Mouse (Mus musculus): ENCODE results near the gene Sept9. TPM values are rescaled to one million over a fixed set of nuclear protein-coding genes. Genes with fewer than 3 reads are reported as not detected.

The Sept9 gene
- polyA plus RNA-seq, 1 experiment = 45.3 TPM

GRCm38 (mm10) chr11:117248734-117249248 lies 49.3 kb downstream of the Sept9 start:
- no peak for DNase-seq (ENCODE audit: low read depth in 1 of 2, low spot score in 2 of 2)
- H3K27me3 ChIP-seq (ENCODE audit: control insufficient read depth, insufficient read depth, low read length) = no peaks in the 10 kb centered on the region
- H3K4me3 ChIP-seq (ENCODE audit: extremely low read depth, insufficient read depth, insufficient read length) = no peak overlapping the region
- H3K4me1 ChIP-seq (ENCODE audit: control insufficient read depth, insufficient read depth, insufficient read length) = peaks cover 5% of the 10 kb centered on the region; the same call in 1 of the 2 replicates
- H3K36me3 ChIP-seq (ENCODE audit: control insufficient read depth, insufficient read depth, low read length) = no peaks in the 10 kb centered on the region
- 71% methylated on average over 11 of the region's 11 CpGs for WGBS
- no peak overlapping the region for H3K27ac ChIP-seq (ENCODE audit: insufficient read depth, low read length)
- no peak for TF ChIP-seq POLR2A (IDR thresholded peaks at IDR 0.05; ENCODE audit: low read depth, low read length)
- no peak for TF ChIP-seq CTCF (IDR thresholded peaks at IDR 0.05; ENCODE audit: extremely low read depth, insufficient read depth, insufficient read length, insufficient replicate concordance)

DNA sequence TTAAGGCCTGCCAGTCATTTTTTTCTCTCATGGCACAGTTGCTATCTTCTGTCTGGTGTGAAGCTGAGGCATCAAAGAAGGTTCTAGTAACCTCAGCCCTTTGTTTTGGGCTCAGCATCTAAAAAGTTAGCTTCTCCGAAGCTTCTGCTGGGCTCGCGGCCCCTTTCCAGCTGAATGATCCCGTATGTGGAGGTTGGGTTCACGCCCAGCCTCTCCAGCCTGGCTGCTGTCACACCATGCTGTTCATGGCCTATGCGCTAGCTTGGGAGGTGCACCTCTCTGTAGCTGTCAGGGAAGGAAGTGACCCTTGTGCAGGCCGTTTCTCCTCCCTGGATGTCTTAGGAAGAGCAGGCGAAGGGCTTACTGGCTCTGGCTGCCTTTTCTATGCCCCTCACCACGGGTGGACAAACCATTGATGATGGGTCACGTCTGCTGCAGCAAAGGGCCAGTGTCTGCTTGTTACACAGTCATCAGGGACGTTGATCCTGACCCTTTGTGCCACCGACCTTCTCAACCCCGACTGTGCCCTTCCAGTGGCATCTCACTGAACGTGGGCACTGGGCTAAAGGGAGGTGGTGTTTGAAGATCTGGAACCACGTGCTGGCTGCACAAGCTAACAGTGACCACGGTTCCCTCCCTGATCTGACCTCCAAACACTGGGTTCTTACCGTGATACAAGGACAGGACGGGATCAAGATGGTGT lies 50.0 kb downstream of the Sept9 start:
- TF ChIP-seq CTCF (IDR thresholded peaks at IDR 0.05; ENCODE audit: extremely low read depth, insufficient read depth, insufficient read length, insufficient replicate concordance) (no peak), POLR2A (IDR thresholded peaks at IDR 0.05; ENCODE audit: low read depth, low read length) (no peak)
- Histone ChIP-seq H3K36me3 (ENCODE audit: control insufficient read depth, insufficient read depth, low read length) (no peaks in the 10 kb centered on the region), H3K27ac (ENCODE audit: insufficient read depth, low read length) (no peak overlapping the region), H3K4me3 (ENCODE audit: extremely low read depth, insufficient read depth, insufficient read length) (no peak overlapping the region), H3K4me1 (ENCODE audit: control insufficient read depth, insufficient read depth, insufficient read length) (peaks cover 5% of the 10 kb centered on the region; the same call in 1 of the 2 replicates), H3K27me3 (ENCODE audit: control insufficient read depth, insufficient read depth, low read length) (no peaks in the 10 kb centered on the region)
- 82% methylated on average over 18 of the region's 18 CpGs for WGBS
- DNase-seq (ENCODE audit: low read depth in 1 of 2, low spot score in 2 of 2) = no peak

DNA sequence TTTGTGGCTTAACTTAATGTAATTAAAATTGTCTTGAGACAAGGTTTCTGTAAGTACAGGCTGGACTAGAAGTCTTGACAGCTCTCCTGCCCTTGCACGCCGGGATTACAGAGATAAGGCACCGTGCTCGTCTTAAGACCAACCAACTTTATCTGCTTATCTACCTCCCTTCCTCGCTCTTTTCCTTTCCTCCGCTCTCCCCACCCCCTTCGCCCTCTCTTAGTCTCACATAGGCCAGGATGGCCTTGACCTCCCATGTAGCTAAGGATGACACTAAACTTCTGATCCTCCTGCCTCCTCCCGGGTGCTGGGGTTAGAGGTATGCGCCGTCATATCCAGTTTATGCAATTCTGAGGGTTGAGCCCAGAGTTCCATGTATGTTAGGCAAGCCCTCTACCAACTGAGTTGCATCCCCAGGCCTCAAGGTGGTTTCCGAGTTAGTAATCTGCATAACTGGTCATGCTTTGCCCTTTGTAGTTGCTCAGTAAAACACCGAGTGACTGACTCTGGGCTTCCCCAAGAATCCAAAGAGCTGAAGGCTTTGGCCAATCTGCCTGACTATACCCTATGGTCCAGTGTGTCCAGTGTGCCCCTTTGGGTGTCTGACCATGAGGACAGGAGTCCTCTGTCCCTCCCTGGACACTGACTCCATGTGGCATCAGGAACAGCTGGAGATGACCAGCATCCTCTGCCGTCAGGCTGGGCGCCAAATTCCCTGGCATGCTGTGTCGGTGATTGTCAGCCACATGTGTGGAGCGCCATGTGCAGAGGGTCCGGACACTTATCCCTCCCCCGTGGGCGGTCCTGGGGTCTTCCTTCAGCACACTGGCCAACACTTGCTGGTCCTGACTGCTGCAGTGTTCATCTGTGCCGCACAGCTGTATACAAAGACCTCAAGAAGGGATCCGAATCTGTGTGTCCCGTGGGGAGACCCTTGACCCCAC lies 50.8 kb downstream of the Sept9 start:
- 88% methylated on average over 22 of the region's 22 CpGs for WGBS
- TF ChIP-seq CTCF (IDR thresholded peaks at IDR 0.05; ENCODE audit: extremely low read depth, insufficient read depth, insufficient read length, insufficient replicate concordance) = no peak
- TF ChIP-seq POLR2A (IDR thresholded peaks at IDR 0.05; ENCODE audit: low read depth, low read length) = no peak
- H3K27me3 ChIP-seq (ENCODE audit: control insufficient read depth, insufficient read depth, low read length) = no peaks in the 10 kb centered on the region

DNA sequence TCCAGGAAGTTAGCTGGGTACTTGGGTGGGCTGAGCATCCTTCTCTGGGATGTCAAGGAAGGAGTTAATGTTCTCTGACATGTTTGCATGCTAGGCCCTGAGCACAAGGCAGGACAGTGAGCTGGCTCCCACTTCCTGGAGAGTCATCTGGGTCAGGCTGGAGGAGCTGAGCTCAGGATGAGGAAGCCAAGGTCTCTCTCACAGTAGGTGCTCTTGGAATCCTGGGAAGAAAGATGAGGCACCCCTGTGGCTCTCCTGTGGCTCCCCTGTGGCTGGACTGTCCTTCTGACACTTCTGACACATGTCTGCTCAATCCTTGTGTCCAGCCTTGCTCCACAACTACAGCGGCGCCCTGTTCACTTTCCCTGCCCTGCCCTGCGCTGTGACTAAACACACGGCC lies 52.3 kb downstream of the Sept9 start:
- H3K4me1 ChIP-seq (ENCODE audit: control insufficient read depth, insufficient read depth, insufficient read length) = no peaks in the 10 kb centered on the region
- H3K4me3 ChIP-seq (ENCODE audit: extremely low read depth, insufficient read depth, insufficient read length) = no peak overlapping the region
- no peak overlapping the region for H3K27ac ChIP-seq (ENCODE audit: insufficient read depth, low read length)
- WGBS = 88% methylated on average over 4 of the region's 4 CpGs
- no peaks in the 10 kb centered on the region for H3K36me3 ChIP-seq (ENCODE audit: control insufficient read depth, insufficient read depth, low read length)
- no peak for DNase-seq (ENCODE audit: low read depth in 1 of 2, low spot score in 2 of 2)
- H3K27me3 ChIP-seq (ENCODE audit: control insufficient read depth, insufficient read depth, low read length) = no peaks in the 10 kb centered on the region
- TF ChIP-seq CTCF (IDR thresholded peaks at IDR 0.05; ENCODE audit: extremely low read depth, insufficient read depth, insufficient read length, insufficient replicate concordance) = no peak
- no peak for TF ChIP-seq POLR2A (IDR thresholded peaks at IDR 0.05; ENCODE audit: low read depth, low read length)

More for the DNA sequence above, 50.8 kb downstream of the Sept9 start:
- Histone ChIP-seq H3K27ac (ENCODE audit: insufficient read depth, low read length) (no peak overlapping the region), H3K4me3 (ENCODE audit: extremely low read depth, insufficient read depth, insufficient read length) (no peak overlapping the region), H3K36me3 (ENCODE audit: control insufficient read depth, insufficient read depth, low read length) (no peaks in the 10 kb centered on the region), H3K4me1 (ENCODE audit: control insufficient read depth, insufficient read depth, insufficient read length) (peaks cover 5% of the 10 kb centered on the region; the same call in 1 of the 2 replicates)
- no peak for DNase-seq (ENCODE audit: low read depth in 1 of 2, low spot score in 2 of 2)

- DNase-seq (ENCODE audit: low read depth in 1 of 2, low spot score in 2 of 2) = no peak
- H3K4me3 ChIP-seq (ENCODE audit: extremely low read depth, insufficient read depth, insufficient read length) = no peak overlapping the region
- H3K4me1 ChIP-seq (ENCODE audit: control insufficient read depth, insufficient read depth, insufficient read length) = no peaks in the 10 kb centered on the region
- H3K27me3 ChIP-seq (ENCODE audit: control insufficient read depth, insufficient read depth, low read length) = no peaks in the 10 kb centered on the region
- TF ChIP-seq CTCF (IDR thresholded peaks at IDR 0.05; ENCODE audit: extremely low read depth, insufficient read depth, insufficient read length, insufficient replicate concordance) (no peak), POLR2A (IDR thresholded peaks at IDR 0.05; ENCODE audit: low read depth, low read length) (no peak)
- H3K36me3 ChIP-seq (ENCODE audit: control insufficient read depth, insufficient read depth, low read length) = no peaks in the 10 kb centered on the region
- no peak overlapping the region for H3K27ac ChIP-seq (ENCODE audit: insufficient read depth, low read length)
- 92% methylated on average over 13 of the region's 13 CpGs for WGBS
Observed at GRCm38 (mm10) chr11:117252846-117253245, 53.4 kb downstream of the Sept9 start.

DNA sequence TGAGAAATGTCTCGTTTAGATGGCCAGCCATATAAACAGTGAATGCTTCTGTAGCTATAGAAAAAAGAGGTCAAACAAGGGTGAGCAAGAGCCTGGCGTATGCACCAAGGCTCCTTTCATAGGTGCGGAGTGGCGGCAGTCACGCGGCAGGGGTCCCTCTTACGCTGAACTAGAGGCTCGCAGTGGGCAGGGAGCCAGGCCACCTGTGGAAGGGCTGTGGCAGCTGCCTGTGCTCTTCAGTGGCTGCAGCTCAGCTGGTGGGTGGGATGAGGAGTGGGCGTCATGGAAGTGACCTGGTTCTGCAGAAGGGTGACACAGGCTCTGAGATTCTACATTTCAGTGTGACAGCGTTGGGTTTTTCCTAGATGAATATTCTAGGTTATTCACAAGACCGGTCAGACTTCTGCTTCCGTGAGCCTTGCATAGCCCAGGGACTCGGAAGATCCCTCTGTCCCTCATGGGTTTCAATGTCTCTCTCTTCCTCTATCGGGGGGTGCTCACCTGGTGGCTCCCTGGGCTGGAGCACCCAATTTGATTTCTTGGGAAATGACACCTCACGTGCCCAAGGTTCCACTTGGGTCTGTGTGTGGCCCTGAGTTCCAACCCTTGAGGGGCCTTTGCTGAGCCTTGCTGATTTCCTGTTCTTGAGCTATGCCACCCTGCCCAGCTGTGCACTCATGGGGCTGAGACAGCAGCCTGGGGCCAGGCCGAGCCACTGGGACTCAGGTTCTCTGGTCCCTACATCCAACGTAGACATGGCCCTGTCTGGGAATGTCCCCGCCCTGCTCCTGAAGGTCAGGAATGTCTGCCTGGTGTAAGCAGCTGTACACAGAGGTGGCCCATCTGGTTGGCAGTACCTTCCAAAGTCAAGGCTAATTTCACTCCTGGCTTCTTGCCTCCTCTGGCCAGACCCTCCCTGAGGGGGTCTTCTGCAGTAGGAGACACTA lies 55.0 kb downstream of the Sept9 start:
- H3K27ac ChIP-seq (ENCODE audit: insufficient read depth, low read length) = no peak overlapping the region
- WGBS = 83% methylated on average over 18 of the region's 18 CpGs
- H3K36me3 ChIP-seq (ENCODE audit: control insufficient read depth, insufficient read depth, low read length) = no peaks in the 10 kb centered on the region
- DNase-seq (ENCODE audit: low read depth in 1 of 2, low spot score in 2 of 2) = no peak
- no peak overlapping the region for H3K4me3 ChIP-seq (ENCODE audit: extremely low read depth, insufficient read depth, insufficient read length)
- no peaks in the 10 kb centered on the region for H3K4me1 ChIP-seq (ENCODE audit: control insufficient read depth, insufficient read depth, insufficient read length)
- TF ChIP-seq POLR2A (IDR thresholded peaks at IDR 0.05; ENCODE audit: low read depth, low read length) (no peak), CTCF (IDR thresholded peaks at IDR 0.05; ENCODE audit: extremely low read depth, insufficient read depth, insufficient read length, insufficient replicate concordance) (no peak)
- no peaks in the 10 kb centered on the region for H3K27me3 ChIP-seq (ENCODE audit: control insufficient read depth, insufficient read depth, low read length)
